Mouse (Mus musculus) adrenal gland, adult (tissue): ENCODE data around the gene Tbcel.

Experiments used
- DNase-seq, 2 experiments: peaks; one replicate each; pipeline ENCODE4 v3.0.0; 2022 to 2023; ENCODE audit warnings: low spot score in 1 of 2; ENCODE audit not compliant: inconsistent age in 2 of 2

Tbcel gene

GRCm38 (mm10) chr9:42507709-42508108 lies at the start of gene Tbcel:
Gene Tbcel, minus strand, starts transcription at chr9:42507809.
- DNase-seq: no peak

- no peak for DNase-seq
These were observed 47.6 kb upstream of the Tbcel start for GRCm38 (mm10) chr9:42555186-42555585.

GRCm38 (mm10) chr9:42550116-42550515 lies 42.5 kb upstream of the Tbcel start:
- DNase-seq: peak; percentile 54 to 85

DNA sequence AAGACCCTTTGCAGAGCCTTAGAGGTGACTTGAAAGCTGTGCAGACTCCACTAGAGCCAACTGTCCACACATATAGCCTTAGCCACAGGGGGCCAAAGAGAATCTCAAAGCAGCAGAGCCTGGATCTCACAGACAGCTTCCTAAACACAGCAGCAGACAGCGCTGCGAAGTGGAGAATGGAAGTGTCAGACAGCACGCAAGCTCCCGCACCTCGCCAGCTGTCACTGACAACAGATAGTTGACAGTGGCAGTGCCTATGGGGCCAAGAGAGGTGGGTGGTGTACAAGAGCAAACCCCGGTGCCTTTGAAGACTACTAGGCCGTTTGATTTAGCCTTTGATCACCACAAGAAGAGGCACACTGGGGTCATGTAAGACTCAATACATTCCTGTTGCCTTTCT lies 41.4 kb upstream of the Tbcel start:
- DNase-seq: no peak

DNA sequence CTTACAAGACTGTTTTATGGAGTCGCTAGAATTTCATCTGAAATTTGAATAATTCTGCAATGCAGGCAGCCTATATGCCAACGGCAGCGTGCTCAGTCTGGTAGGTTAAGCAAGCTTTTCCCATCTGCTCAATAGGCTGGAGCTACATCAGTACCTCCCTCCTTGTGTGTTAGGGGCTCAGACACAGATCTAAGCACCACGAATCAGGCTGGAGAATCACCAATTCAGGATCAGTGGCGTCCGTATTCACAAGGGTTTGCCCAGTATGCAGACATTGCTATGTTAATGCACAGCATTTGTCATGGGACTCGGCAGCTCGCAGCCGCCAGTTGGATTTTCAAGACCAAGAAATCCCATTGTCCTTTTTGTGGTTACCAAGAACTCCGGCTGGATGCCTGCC lies 36.9 kb upstream of the Tbcel start:
- no peak for DNase-seq

- DNase-seq: no peak
These were observed 25.9 kb upstream of the Tbcel start for GRCm38 (mm10) chr9:42533491-42533890.

GRCm38 (mm10) chr9:42533041-42533440 lies 25.4 kb upstream of the Tbcel start:
- no peak for DNase-seq

- DNase-seq: peak; percentile 51 to 73
These were observed 24.3 kb upstream of the Tbcel start for GRCm38 (mm10) chr9:42531951-42532350.

- DNase-seq: no peak
These were observed 22.9 kb upstream of the Tbcel start for GRCm38 (mm10) chr9:42530221-42531152.

- DNase-seq: peak; percentile 66 to 83
These were observed 13.0 kb upstream of the Tbcel start for GRCm38 (mm10) chr9:42520587-42521084.

DNA sequence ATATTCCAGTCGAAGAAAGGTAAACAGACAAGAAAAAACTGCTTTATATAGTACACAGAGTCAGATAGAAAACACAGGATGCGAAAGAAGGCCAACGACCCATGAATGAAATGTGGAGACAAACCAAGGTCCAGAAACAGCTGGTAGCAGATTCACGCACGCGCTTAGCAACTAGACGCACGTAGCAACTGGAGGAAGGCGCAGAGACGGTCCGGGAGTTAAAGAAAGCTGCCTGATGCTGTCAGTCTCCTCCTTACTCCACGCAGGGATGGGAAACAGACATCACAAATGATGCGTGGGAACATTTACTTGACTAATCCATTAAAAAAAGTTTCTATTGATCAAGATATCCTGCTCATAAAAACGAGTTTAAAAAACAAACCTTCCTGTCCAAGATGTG lies 10.6 kb upstream of the Tbcel start:
- DNase-seq: no peak

- DNase-seq: no peak
These were observed 5.5 kb upstream of the Tbcel start for GRCm38 (mm10) chr9:42513159-42513558.

DNA sequence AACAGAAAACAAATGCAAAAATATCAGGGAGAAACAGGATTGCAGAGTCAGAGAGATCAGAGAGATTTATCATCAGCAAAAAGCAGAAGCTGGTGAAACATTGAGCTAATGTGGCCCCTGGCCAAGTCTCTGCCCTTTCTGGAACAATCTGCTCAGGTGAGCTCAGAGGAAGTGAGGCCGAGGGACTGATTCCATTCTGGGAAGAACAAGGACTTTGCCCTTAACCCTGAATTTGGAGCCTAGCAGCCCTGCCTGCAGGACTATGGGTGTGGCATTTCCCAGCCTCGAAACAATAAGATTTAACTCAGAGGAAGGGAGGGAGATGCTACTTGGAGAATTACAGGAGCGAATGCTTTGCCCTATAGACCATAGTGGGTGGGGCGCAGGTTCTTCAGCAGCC lies 4.7 kb upstream of the Tbcel start:
- DNase-seq: peak; percentile 33 to 35

DNA sequence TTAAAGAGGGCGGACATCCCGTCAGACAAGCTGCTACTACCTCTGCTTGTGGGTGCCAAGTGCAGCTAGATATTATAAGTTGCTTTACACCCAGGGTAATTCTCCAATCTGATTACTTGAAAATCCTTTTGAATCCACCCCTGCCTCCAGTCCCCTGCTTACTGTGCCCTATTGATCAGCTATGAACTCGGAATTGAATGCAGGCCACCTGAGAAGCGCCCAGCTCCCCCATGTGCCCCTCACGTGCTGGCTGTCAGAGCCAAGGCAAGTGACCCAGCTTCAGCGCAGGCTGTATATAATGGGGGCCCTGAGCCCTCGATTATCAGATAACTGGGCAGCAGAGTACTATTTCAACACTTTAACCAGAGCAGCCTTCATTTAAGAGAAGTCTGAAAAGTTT lies 626 bp upstream of the Tbcel start:
- DNase-seq: no peak

- DNase-seq: no peak
These were observed 587 bp downstream of the Tbcel start for GRCm38 (mm10) chr9:42507022-42507421.

DNA sequence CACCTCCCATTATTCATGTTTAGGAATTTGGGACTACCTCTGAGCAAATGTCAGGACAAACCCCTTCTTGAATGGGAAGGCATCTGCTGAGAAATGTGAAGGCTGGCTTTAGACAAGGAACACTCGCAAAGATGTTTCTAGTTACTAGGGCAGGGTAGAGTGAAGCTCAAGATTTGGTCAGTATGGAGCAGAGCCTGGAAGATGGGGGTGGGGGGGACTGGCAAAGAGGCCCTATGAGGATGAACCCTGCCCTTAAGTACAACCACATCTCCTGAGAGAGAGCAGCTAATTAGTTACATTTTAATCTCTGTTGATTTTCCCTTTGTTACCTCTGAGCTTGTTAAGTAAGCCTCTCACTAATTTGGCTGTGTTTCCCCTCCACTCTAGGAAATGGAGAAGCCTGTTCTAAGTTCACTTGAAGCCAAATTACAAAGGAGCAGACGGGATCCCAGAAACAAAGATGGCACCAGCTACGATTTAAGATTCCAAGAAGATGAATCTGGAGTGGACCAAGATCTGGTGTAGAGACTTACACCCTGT lies 2.6 kb downstream of the Tbcel start:
- DNase-seq: no peak

DNA sequence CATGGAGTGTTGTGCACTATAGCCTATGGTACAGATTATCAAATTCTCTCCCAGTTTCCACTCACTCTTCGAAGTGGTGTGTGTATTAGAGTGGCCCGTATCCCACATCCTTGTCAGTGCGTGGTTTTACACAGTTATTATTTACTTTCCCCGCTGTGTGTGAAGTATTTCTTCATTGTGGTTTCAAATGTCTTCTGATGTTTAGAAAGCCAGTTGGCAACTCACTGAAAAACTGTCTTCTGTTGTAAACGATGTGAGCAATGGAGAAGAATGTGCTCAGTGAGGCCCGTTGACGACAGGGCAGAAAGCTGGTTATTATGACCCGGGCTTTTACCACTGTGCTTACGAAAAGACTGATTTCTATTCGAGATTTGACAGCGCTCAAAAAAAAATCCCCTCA lies 3.0 kb downstream of the Tbcel start:
- no peak for DNase-seq

DNA sequence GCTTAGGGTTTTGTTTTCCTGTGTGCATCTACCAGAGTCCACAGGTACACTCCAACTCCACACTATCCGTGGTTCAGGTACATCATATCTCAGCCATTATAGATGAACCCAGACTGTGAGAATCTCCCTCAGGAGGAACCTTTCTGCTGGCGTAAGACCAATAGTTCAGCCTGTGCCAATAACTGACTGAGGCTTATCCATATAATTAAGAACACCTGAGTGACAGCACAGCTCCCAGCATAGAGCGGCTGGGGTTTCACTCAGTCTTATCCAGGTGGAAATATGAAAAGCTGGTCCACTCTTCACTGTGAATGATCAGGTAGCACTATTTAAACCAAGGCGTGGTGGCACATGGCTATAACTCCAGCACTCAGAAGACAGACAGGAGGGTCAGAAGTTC lies 3.9 kb downstream of the Tbcel start:
- DNase-seq: no peak

DNA sequence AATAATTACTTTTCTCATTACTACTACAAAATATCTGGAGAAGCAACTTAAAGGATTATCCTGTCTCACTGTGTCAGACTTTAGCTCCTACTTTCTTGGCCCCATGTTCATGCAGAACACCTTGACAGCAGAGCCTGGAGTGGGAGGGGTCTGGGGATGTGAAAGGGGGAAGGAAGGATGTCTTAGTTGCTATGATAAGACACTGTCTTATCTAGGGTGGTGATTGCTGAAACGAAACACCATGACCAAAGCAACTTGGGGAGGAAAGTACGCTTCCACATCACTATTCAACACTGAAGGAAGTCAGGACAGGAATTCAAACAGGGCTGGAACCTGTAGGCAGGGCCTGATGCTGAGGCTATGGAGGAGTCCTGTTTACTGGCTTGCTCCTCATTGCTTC lies 11.3 kb downstream of the Tbcel start:
- no peak for DNase-seq

GRCm38 (mm10) chr9:42491780-42492179 lies 15.8 kb downstream of the Tbcel start:
- DNase-seq: no peak

DNA sequence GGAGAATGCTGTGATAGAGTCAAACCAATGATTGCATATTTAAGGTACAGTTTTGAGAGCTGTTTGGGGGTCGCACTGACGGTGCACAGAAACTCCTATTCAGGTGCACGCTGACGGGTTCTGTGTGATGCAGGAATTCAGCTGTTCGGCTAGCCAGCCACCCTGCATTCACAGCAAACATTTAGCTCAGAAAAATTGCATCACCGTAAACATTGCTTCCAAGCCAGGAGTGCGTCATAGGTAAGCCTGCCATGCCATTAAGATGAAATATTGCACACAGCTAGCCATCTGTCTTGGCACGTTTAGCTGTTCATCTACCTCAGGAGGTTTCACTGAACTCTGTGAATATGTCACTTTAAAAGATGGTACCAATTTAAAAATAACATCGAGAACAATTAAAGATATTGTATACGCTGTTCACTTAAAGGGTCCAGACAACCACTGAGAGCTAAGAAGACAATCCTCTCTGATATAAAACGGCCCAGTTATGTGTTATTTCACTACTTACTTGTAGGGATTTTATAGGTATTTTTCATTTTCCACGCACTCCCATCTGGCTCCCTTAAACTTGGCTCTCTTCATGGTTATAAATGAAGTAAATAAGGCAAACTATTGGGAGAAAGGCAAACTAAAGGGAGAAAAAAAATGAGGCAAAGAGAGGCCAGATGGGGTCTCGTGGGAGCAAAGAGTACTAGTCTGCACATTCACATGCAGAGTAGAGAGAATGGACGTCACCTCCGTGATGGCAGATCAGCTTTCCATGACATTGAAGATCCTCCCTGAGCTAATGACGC lies 16.8 kb downstream of the Tbcel start:
- DNase-seq: peak in 1 of 2 experiments; percentile 37

DNA sequence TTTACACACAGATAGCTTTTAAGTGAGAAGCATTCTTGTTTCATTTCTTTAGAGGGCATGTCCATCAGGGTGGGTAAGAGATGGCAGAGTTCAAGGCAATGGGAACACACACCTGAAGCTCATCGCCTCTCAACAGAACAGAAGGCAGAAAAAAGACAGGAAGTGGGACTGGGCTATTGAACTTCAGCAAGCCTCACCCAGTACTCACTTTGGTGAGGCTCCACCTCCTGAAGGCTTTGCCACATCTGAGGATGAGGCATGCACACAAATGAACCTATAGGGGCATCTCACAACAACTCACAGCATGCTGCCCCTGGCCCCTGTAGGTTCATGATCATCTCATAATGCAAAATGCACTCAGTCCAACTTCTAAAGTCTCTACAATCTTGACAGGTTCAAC lies 19.5 kb downstream of the Tbcel start:
- DNase-seq: no peak
